Mouse (Mus musculus) hindbrain, embryonic 13.5 days (tissue): ENCODE data around the gene Actr5. TPM values are rescaled to one million over a fixed set of nuclear protein-coding genes. Genes with fewer than 3 reads are reported as not detected.

Source experiments
- ATAC-seq: fragments of 200-750 bp; cut with Nextera tagmentation; 2 replicates; pipeline ENCODE4 v1.8.0; 2017; ENCODE audit warnings: moderate TSS enrichment; ENCODE audit not compliant: low FRiP score
- H3K27ac ChIP-seq: fragments of 300-500 bp; sonication (generic); 2 replicates; pipeline ENCODE4 v1.5.1; 2015; ENCODE audit warnings: inconsistent platforms, mild to moderate bottlenecking, moderate library complexity
- H3K27me3 ChIP-seq: fragments of 300-500 bp; sonication (generic); 2 replicates; pipeline ENCODE4 v1.6.1; 2015; ENCODE audit warnings: mild to moderate bottlenecking, inconsistent platforms
- H3K36me3 ChIP-seq: fragments of 300-500 bp; sonication (generic); 2 replicates; pipeline ENCODE4 v1.6.1; 2015; ENCODE audit warnings: mild to moderate bottlenecking, inconsistent platforms
- H3K4me1 ChIP-seq: fragments of 300-500 bp; sonication (generic); replicated peaks from 2 replicates; pipeline ENCODE4 v1.6.1; 2015; ENCODE audit warnings: inconsistent platforms
- H3K4me2 ChIP-seq: fragments of 300-500 bp; sonication (generic); 2 replicates; pipeline ENCODE4 v1.6.1; 2015; ENCODE audit warnings: inconsistent platforms, mild to moderate bottlenecking, moderate library complexity
- H3K4me3 ChIP-seq: fragments of 300-500 bp; sonication (generic); 2 replicates; pipeline ENCODE4 v1.5.1; 2015; ENCODE audit warnings: mild to moderate bottlenecking, inconsistent platforms
- H3K9ac ChIP-seq: fragments of 300-500 bp; sonication (generic); 2 replicates; pipeline ENCODE4 v1.6.1; 2015; ENCODE audit warnings: mild to moderate bottlenecking, inconsistent platforms
- H3K9me3 ChIP-seq: fragments of 300-500 bp; sonication (generic); 2 replicates; pipeline ENCODE4 v1.6.1; 2016; ENCODE audit warnings: inconsistent platforms
- WGBS: fragments of 180-500 bp; shearing (Covaris S2); methylation state at CpG from one replicate; pipeline ENCODE4 v1.1.7; 2015; 5-methylcytosine and 5-hydroxymethylcytosine counted together
- polyA plus RNA-seq: library from polyadenylated mRNA; unstranded; fragments of >200 nt; fragmentation: Nextera tagmentation; extraction: Ambion mirVana; gene quantifications from 2 replicates; pipeline ENCODE4 v1.2.1, GENCODE M21; 2015

The Actr5 gene
- polyA plus RNA-seq, 1 experiment from 2014 or later = 12.4 TPM

DNA sequence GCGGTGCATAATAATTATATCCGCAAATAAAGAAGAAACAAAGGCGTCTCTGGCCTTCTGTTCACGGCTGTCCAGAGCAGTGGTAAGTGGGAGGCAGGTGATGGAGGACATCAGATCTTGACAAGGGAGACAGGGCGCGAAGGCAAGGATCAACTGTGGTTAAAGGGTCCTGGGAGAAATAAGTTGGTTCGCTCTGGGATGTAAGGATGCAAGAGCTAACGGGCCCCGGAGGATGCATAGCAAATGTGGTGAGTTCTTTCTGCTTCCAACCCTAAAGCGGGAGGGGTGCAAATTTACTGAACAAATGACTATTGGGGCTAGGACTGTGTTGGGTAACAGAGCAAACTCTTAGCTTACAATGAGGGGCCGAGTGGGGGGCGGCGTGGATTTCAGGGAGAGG, 9.0 kb upstream of the Actr5 start:
- H3K36me3 ChIP-seq = peaks cover 4% of the 10 kb centered on the region; the same call in 1 of the 2 replicates
- H3K4me3 ChIP-seq = peak overlapping the region; percentile 58
- peaks cover 98% of the 10 kb centered on the region for H3K27me3 ChIP-seq
- H3K4me2 ChIP-seq = peak overlapping the region; percentile 67
- peaks cover 48% of the 10 kb centered on the region for H3K4me1 ChIP-seq
- H3K9me3 ChIP-seq = no peaks in the 10 kb centered on the region
- ATAC-seq = no peak
- peak overlapping the region; percentile 97 for H3K27ac ChIP-seq
- peak overlapping the region; percentile 86 for H3K9ac ChIP-seq
- 1% methylated on average over 13 of the region's 13 CpGs for WGBS

- Histone ChIP-seq H3K27me3 (peaks cover 98% of the 10 kb centered on the region), H3K9ac (peak overlapping the region; percentile 86), H3K4me2 (peak overlapping the region; percentile 67), H3K9me3 (no peaks in the 10 kb centered on the region), H3K27ac (peak overlapping the region; percentile 97), H3K4me1 (peaks cover 44% of the 10 kb centered on the region), H3K36me3 (peaks cover 4% of the 10 kb centered on the region; the same call in 1 of the 2 replicates), H3K4me3 (peak overlapping the region; percentile 58)
- ATAC-seq = peak; percentile 82
- WGBS = 1% methylated on average over 12 of the region's 12 CpGs
Observed at GRCm38 (mm10) chr2:158616296-158616695, 8.4 kb upstream of the Actr5 start.

- peaks cover 44% of the 10 kb centered on the region for H3K4me1 ChIP-seq
- peak overlapping the region; percentile 67 for H3K4me2 ChIP-seq
- H3K27ac ChIP-seq = peak overlapping the region; percentile 97
- 0 out of 2 replicates have a peak, but pooled peaks have one; percentile 50 for ATAC-seq
- H3K36me3 ChIP-seq = peaks cover 4% of the 10 kb centered on the region; the same call in 1 of the 2 replicates
- WGBS = 13% methylated on average over 11 of the region's 11 CpGs
- H3K27me3 ChIP-seq = peaks cover 98% of the 10 kb centered on the region
- H3K9ac ChIP-seq = peak overlapping the region; percentile 86
- no peaks in the 10 kb centered on the region for H3K9me3 ChIP-seq
- peak overlapping the region; percentile 58 for H3K4me3 ChIP-seq
Observed at GRCm38 (mm10) chr2:158616790-158617189, 7.9 kb upstream of the Actr5 start.

GRCm38 (mm10) chr2:158625231-158625630, 543 bp downstream of the Actr5 start:
- Histone ChIP-seq H3K4me2 (peak overlapping the region; percentile 80), H3K27ac (peak overlapping the region; percentile 93), H3K9ac (peak overlapping the region; percentile 87), H3K9me3 (no peaks in the 10 kb centered on the region), H3K4me3 (peak overlapping the region; percentile 87), H3K4me1 (peaks cover 19% of the 10 kb centered on the region), H3K36me3 (peaks cover 21% of the 10 kb centered on the region), H3K27me3 (peaks cover 25% of the 10 kb centered on the region)
- ATAC-seq = peak; percentile 77
- WGBS = 0% methylated on average over 44 of the region's 44 CpGs

GRCm38 (mm10) chr2:158625697-158626096, 1.0 kb downstream of the Actr5 start:
- 46% methylated on average over 8 of the region's 8 CpGs for whole genome bisulfite sequencing
- ATAC-seq = no peak
- Histone ChIP-seq H3K4me3 (peak overlapping the region; percentile 87), H3K36me3 (peaks cover 23% of the 10 kb centered on the region), H3K4me2 (peak overlapping the region; percentile 80), H3K27ac (peak overlapping the region; percentile 93; the same call in 1 of the 2 replicates), H3K4me1 (peaks cover 19% of the 10 kb centered on the region), H3K9ac (peak overlapping the region; percentile 87), H3K9me3 (no peaks in the 10 kb centered on the region), H3K27me3 (peaks cover 20% of the 10 kb centered on the region)

DNA sequence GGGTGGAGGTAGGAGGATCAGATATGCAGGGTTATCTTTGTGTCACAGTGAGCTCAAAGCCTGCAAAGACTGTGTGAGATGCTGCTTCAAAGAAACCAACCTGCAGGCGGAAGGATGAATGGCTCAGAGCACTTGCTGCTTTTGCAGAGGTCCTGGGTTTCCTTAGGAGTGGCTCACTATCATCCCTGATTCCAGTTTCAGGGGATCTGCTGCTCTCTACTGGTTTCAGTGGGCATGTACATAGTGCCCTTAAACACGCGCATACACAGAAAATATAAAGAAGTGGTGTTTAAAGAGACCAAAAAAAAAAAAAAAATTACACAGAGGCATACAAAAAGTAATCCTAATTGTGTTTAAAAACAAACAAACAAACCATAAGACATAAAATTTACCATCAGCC, 4.2 kb downstream of the Actr5 start:
- Histone ChIP-seq H3K36me3 (peaks cover 51% of the 10 kb centered on the region), H3K4me3 (no peak overlapping the region), H3K27me3 (no peaks in the 10 kb centered on the region), H3K9ac (no peak overlapping the region), H3K4me1 (peaks cover 19% of the 10 kb centered on the region), H3K4me2 (no peak overlapping the region), H3K9me3 (no peaks in the 10 kb centered on the region), H3K27ac (no peak overlapping the region)
- no peak for ATAC-seq
- 68% methylated on average over 3 of the region's 3 CpGs for whole genome bisulfite sequencing

DNA sequence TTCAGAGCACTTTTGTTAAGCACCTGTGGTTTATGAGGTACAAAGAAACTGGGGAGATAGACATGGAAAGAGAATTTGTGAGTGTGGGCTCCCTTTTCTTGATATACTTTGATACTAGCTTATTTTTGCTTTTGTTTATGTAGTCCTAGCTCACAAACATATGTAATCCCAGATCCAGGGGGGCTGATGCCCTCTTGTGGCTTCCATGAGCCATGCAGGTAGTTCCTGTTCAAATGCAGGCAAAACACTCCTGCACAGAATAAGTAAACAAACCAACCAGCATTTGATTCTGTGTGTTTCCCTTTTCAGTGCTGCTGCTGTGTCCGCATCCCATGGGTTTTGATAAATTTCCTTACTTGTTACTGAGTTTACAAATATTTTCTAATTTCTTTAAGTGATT, 4.7 kb downstream of the Actr5 start:
- H3K27ac ChIP-seq = no peak overlapping the region
- H3K4me3 ChIP-seq = no peak overlapping the region
- no peak overlapping the region for H3K4me2 ChIP-seq
- no peaks in the 10 kb centered on the region for H3K27me3 ChIP-seq
- peaks cover 19% of the 10 kb centered on the region for H3K4me1 ChIP-seq
- WGBS = 87% methylated on average over 1 of the region's 1 CpGs
- peaks cover 54% of the 10 kb centered on the region for H3K36me3 ChIP-seq
- no peak overlapping the region for H3K9ac ChIP-seq
- ATAC-seq = no peak
- no peaks in the 10 kb centered on the region for H3K9me3 ChIP-seq

GRCm38 (mm10) chr2:158631873-158632272, 7.2 kb downstream of the Actr5 start:
- H3K27me3 ChIP-seq = no peaks in the 10 kb centered on the region
- no peaks in the 10 kb centered on the region for H3K9me3 ChIP-seq
- WGBS = 79% methylated on average over 5 of the region's 5 CpGs
- ATAC-seq = no peak
- no peak overlapping the region for H3K4me3 ChIP-seq
- H3K36me3 ChIP-seq = peaks cover 79% of the 10 kb centered on the region
- no peak overlapping the region for H3K4me2 ChIP-seq
- no peak overlapping the region for H3K9ac ChIP-seq
- H3K4me1 ChIP-seq = peaks cover 3% of the 10 kb centered on the region
- no peak overlapping the region for H3K27ac ChIP-seq

DNA sequence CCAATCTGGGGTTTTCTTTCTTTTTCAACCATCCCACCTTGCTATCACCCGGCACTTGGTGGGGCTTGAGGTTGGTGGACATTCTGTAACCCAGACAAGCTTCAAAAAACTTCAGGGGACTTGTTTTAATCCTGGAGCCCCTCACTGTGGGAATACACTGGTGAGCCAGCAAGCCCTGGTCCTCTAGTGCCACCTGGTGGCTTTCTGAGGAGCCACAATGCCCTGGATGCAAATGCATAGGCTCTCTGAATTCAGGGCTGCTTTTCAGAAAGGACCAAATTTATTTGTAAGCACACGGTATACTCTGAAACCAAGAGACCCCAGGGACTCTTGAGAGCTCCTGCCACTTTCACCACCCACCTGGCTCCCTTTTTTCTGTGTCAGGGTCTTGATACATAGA, 17.2 kb downstream of the Actr5 start:
- Histone ChIP-seq H3K4me2 (no peak overlapping the region), H3K27ac (no peak overlapping the region), H3K4me1 (no peaks in the 10 kb centered on the region), H3K27me3 (no peaks in the 10 kb centered on the region), H3K9me3 (no peaks in the 10 kb centered on the region), H3K4me3 (no peak overlapping the region), H3K9ac (0 out of 2 replicates have a peak overlapping the region, but pooled peaks have one; percentile 31), H3K36me3 (peaks cover 50% of the 10 kb centered on the region)
- peak; percentile 39; the same call in 1 of the 2 replicates for ATAC-seq
- 21% methylated on average over 2 of the region's 2 CpGs for WGBS

GRCm38 (mm10) chr2:158642587-158642986, 17.9 kb downstream of the Actr5 start:
- H3K27ac ChIP-seq = no peak overlapping the region
- H3K9ac ChIP-seq = no peak overlapping the region
- no peaks in the 10 kb centered on the region for H3K4me1 ChIP-seq
- H3K36me3 ChIP-seq = peaks cover 43% of the 10 kb centered on the region
- H3K27me3 ChIP-seq = no peaks in the 10 kb centered on the region
- H3K4me3 ChIP-seq = no peak overlapping the region
- no peaks in the 10 kb centered on the region for H3K9me3 ChIP-seq
- no peak overlapping the region for H3K4me2 ChIP-seq
- ATAC-seq = no peak
- 90% methylated on average over 2 of the region's 2 CpGs for WGBS

GRCm38 (mm10) chr2:158643791-158644190, 19.1 kb downstream of the Actr5 start:
- Histone ChIP-seq H3K4me2 (no peak overlapping the region), H3K36me3 (peaks cover 31% of the 10 kb centered on the region), H3K27me3 (no peaks in the 10 kb centered on the region), H3K4me3 (no peak overlapping the region), H3K9me3 (no peaks in the 10 kb centered on the region), H3K27ac (no peak overlapping the region), H3K9ac (no peak overlapping the region), H3K4me1 (no peaks in the 10 kb centered on the region)
- 86% methylated on average over 3 of the region's 3 CpGs for WGBS
- no peak for ATAC-seq

DNA sequence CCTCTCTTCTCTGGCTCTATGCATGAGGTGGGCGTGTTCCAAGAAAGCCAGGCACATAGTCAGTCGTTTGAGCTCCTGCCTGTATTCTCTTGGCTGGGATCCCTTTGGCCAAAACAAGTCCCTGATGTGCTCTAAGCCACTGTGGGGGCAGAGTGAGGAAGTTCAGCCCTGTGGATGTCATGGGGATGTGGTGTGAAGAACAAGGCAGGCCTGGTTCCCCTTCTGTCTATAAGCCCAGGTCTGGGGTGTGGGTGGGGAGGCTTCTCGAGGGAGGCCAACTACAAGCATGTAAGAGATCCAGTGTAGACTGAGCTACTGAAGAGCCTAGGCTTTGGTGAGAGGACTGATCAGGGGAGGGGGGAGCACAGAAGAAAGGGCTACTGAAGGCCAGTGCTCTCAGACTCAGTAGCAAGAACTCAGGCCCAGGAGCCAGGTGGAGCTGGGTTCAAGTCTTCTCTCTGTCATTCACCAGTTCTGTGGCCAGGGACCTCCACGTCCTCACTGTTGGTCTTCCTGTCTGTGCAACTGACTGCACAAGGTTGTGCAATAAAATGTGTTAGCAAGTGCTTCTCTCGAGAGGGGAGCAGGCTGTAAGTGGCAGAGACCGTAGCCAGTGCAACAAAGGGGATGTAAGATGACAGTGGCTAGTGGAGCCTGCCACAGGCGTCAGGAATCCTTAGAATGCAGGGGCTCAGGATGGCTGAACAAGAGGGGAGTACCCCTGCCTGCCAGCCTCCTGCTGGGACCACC, 26.6 kb downstream of the Actr5 start:
- ATAC-seq = no peak
- 60% methylated on average over 7 of the region's 7 CpGs for whole genome bisulfite sequencing
- Histone ChIP-seq H3K4me2 (no peak overlapping the region), H3K9ac (0 out of 2 replicates have a peak overlapping the region, but pooled peaks have one; percentile 5), H3K4me1 (no peaks in the 10 kb centered on the region), H3K27me3 (no peaks in the 10 kb centered on the region), H3K36me3 (no peaks in the 10 kb centered on the region), H3K4me3 (no peak overlapping the region), H3K9me3 (no peaks in the 10 kb centered on the region), H3K27ac (no peak overlapping the region)

GRCm38 (mm10) chr2:158652985-158653384, 28.3 kb downstream of the Actr5 start:
- H3K27me3 ChIP-seq = no peaks in the 10 kb centered on the region
- no peak overlapping the region for H3K9ac ChIP-seq
- no peak overlapping the region for H3K27ac ChIP-seq
- no peak overlapping the region for H3K4me3 ChIP-seq
- ATAC-seq = peak; percentile 28; the same call in 1 of the 2 replicates
- WGBS = 7% methylated on average over 4 of the region's 4 CpGs
- no peak overlapping the region for H3K4me2 ChIP-seq
- H3K4me1 ChIP-seq = no peaks in the 10 kb centered on the region
- no peaks in the 10 kb centered on the region for H3K9me3 ChIP-seq
- H3K36me3 ChIP-seq = no peaks in the 10 kb centered on the region
